Mouse (Mus musculus) left cerebral cortex, adult 6 months (tissue): ENCODE data around the gene Adgrg7. TPM values are rescaled to one million over a fixed set of nuclear protein-coding genes. Genes with fewer than 3 reads are reported as not detected.

Experiments used
- long read RNA-seq, 2 experiments: library from polyadenylated mRNA; unstranded; transcript quantifications; one replicate each; pipeline ENCODE4 v2.0.0; 2019 to 2020
- polyA plus RNA-seq: library from polyadenylated mRNA; unstranded; fragments of <200 nt; fragmentation: Nextera tagmentation; gene quantifications from 2 replicates; pipeline ENCODE4 v1.2.3, GENCODE M21; 2021

Gene Adgrg7
- polyA plus RNA-seq = not detected in 2 replicates
- long read RNA-seq, experiment 1 = 0 reads
- long read RNA-seq, experiment 2 = 0 reads

DNA sequence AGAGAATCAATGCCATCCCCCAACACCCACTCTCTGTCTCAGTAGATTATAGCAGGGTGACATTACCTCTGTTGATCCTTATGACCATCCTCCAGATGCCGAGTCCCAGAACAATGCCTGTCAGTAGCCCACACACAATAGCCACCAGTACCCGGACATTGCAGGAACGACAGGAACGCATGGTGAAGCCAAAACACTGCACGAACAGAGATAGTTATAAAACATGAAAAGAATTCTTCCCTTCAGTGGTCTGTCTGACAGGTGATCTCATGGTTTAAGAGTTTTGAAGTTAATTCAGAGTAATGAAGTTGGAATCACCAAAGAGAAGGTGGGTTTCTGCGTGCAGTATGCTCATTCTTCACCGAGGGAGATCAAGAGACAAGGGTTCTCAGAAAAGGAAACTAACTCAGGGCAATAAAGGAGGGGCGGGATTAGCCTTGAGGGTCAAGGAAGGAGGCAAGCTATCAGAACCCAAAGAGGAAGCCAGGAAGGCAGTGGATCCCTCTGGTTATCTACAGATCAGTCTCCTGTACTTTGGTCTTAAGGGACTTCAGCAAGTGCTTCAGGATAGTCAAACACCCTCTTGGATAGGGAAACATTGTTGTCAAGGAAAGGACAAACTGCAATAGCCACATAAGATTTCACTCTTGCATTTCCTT lies at the start of gene Adgrg7:
Adgrg7 (minus strand) TSS at position 375 of the 659 bp plus-strand sequence.

DNA sequence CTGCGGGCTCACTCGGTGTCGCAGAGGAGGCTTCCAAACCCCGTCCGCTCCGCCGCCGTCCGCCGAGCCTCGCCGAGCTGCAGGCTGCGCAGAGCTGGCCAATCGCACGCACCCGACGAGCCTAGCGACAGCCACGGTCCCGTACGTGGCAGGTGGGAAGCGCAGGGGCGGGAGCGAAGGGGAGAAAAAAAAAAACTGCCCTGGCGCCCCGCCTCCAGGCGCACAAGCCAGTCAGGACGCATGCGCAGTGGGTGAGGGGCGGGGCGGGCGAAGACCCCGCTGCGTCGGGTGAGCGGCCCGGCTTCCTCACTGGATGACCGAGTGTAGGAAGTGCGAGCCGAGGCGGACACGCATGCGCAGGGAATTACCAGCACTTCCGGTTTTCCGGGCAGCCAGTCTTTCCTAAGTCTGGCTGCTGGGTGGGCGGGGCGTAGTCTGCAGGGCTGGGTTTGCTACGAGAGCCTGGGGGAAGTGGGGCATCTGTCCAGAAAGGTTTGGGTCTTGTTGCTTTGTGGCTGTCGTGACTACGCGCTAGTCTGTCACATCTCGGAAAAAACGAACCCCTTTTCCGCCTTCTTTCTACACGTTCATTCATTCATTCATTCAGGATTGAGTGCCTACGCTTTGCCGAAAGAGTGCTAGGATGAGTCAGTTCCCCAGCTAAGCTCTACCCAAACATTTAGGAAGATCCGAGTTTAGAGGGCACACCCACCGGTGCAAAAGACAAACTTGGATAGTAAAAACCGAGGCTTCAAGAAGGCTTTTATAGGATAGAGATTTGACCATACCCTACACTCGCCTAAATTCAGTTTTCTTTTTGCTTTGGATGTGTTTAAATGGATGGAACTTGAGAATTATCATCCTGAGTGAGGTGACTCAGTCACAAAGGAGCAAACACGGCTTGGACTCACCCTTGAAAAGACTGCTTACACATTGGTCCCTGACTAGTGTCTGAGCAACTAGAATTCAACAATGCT lies 78.1 kb downstream of the Adgrg7 start, which contains the start of gene Tfg:
Tfg (minus strand) TSS at position 227 of the 977 bp plus-strand sequence.

Other genes with a start within 250 kb of the Adgrg7 start
- gene Tfg, start 78.4 kb downstream of the Adgrg7 start, polyA plus RNA-seq = 78.8 and 79.8 TPM in 2 replicates
- gene Tmem45a, start 90.3 kb upstream of the Adgrg7 start, polyA plus RNA-seq = 0.64 and 0.74 TPM in 2 replicates
- gene Lnp1, start 132.2 kb upstream of the Adgrg7 start, polyA plus RNA-seq = 1.4 and 3.1 TPM in 2 replicates